In genomic region chr6:55230048-55230447, GRCm38 (mm10) we compare ENCODE assay signal across 30 mouse cellular contexts. TPM values are rescaled to one million over a fixed set of nuclear protein-coding genes. Genes with fewer than 3 reads are reported as not detected.
DNase-seq lines count a peak whose midpoint lies in the region; ATAC-seq and TF ChIP-seq lines count a peak whose summit lies in the region.
"Had no signal": no experiment of that assay in that cellular context is flagged by ENCODE, and none has a peak within 500 bp of the region (broad histone marks: within the 10 kb centered on the region; RNA-seq: fewer than 3 reads in every experiment).

No protein-coding gene starts in this region.

- 0 out of 2 replicates have a peak overlapping the region, but pooled peaks have one; percentile 4 for H3K27ac ChIP-seq in heart, embryonic 12.5 days (ENCODE audit: poor library complexity, severe bottlenecking)
- peak overlapping the region; percentile 32; the same call in 1 of the 2 replicates for H3K27ac ChIP-seq in liver, embryonic 13.5 days
- no peak overlapping the region for H3K27ac ChIP-seq in liver, embryonic 11.5 days (ENCODE audit: low read depth, low read length)
- H3K27ac ChIP-seq: embryonic facial prominence, embryonic 10.5 days; embryonic facial prominence, embryonic 13.5 days; forebrain, embryonic 12.5 days; forebrain, embryonic 15.5 days; heart, adult 2 months; hindbrain, embryonic 10.5 days; hindbrain, embryonic 13.5 days; intestine, embryonic 15.5 days had no signal

- intact Hi-C loops in heart, postnatal 10 days (cut with DNase I) = no loop called here

- H3K4me2 ChIP-seq in heart, embryonic 12.5 days = no peak overlapping the region
- H3K4me2 ChIP-seq in liver, embryonic 13.5 days = no peak overlapping the region
- no peak overlapping the region for H3K4me2 ChIP-seq in liver, embryonic 11.5 days
- H3K4me2 ChIP-seq: embryonic facial prominence, embryonic 13.5 days; forebrain, embryonic 12.5 days; forebrain, embryonic 15.5 days; hindbrain, embryonic 13.5 days; intestine, embryonic 15.5 days had no signal

- TF ChIP-seq POLR2A in lung, adult 2 months (IDR thresholded peaks at IDR 0.05; ENCODE audit: borderline replicate concordance, extremely low read depth, low read depth, low read length) = no peak

- 0 out of 2 replicates have a peak, but pooled peaks cover 11% of the 10 kb centered on the region for H3K4me1 ChIP-seq in heart, embryonic 12.5 days (replicated peaks)
- H3K4me1 ChIP-seq in liver, embryonic 13.5 days (replicated peaks) = peaks cover 19% of the 10 kb centered on the region
- 0 out of 2 replicates have a peak, but pooled peaks cover 7% of the 10 kb centered on the region for H3K4me1 ChIP-seq in liver, embryonic 11.5 days (replicated peaks; ENCODE audit: control insufficient read depth, insufficient read depth, low read length)
- peaks cover 3% of the 10 kb centered on the region; the same call in 1 of the 2 replicates for H3K4me1 ChIP-seq in lung, adult 2 months (ENCODE audit: control insufficient read depth, insufficient read depth, low read length)
- H3K4me1 ChIP-seq: embryonic facial prominence, embryonic 10.5 days; forebrain, embryonic 12.5 days; forebrain, embryonic 15.5 days; hindbrain, embryonic 10.5 days; hindbrain, embryonic 13.5 days; intestine, embryonic 15.5 days had no signal

- ATAC-seq in heart, embryonic 12.5 days (ENCODE audit: insufficient number of reproducible peaks, low FRiP score) = 0 out of 2 replicates have a peak, but pooled peaks have one; percentile 36
- ATAC-seq in liver, embryonic 13.5 days (ENCODE audit: low read depth) = no peak
- no peak for ATAC-seq in liver, embryonic 11.5 days (replicated peaks; ENCODE audit: low FRiP score)
- ATAC-seq: activated CD4-positive, CD25-positive, alpha-beta regulatory T cell, adult 4 months; forebrain, embryonic 15.5 days; hindbrain, embryonic 16.5 days; intestine, embryonic 15.5 days had no signal

- TF ChIP-seq CTCF in lung, adult 2 months (IDR thresholded peaks at IDR 0.05; ENCODE audit: insufficient read depth, low read length) = no peak

- WGBS in heart, embryonic 12.5 days = 39% methylated on average over 8 of the region's 8 CpGs
- WGBS in liver, embryonic 13.5 days (ENCODE audit: insufficient replicate concordance) = 63% methylated on average over 8 of the region's 8 CpGs
- 73% methylated on average over 8 of the region's 8 CpGs for WGBS in liver, embryonic 11.5 days
- 68% methylated on average over 8 of the region's 8 CpGs for WGBS in lung, adult 2 months

- H3K9ac ChIP-seq in heart, embryonic 12.5 days = no peak overlapping the region
- H3K9ac ChIP-seq in liver, embryonic 13.5 days = no peak overlapping the region
- H3K9ac ChIP-seq in liver, embryonic 11.5 days (ENCODE audit: low read depth, low read length) = no peak overlapping the region
- H3K9ac ChIP-seq: embryonic facial prominence, embryonic 13.5 days; forebrain, embryonic 12.5 days; forebrain, embryonic 15.5 days; hindbrain, embryonic 13.5 days; intestine, embryonic 15.5 days had no signal

- peaks cover 16% of the 10 kb centered on the region for H3K27me3 ChIP-seq in heart, embryonic 12.5 days (replicated peaks)
- H3K27me3 ChIP-seq in liver, embryonic 13.5 days = no peaks in the 10 kb centered on the region; the same call in 1 of the 2 replicates
- H3K27me3 ChIP-seq in liver, embryonic 11.5 days (replicated peaks; ENCODE audit: control insufficient read depth, insufficient read depth, low read length) = no peaks in the 10 kb centered on the region
- H3K27me3 ChIP-seq: embryonic facial prominence, embryonic 13.5 days; forebrain, embryonic 12.5 days; forebrain, embryonic 15.5 days; hindbrain, embryonic 13.5 days; intestine, embryonic 15.5 days had no signal

- H3K9me3 ChIP-seq in heart, embryonic 12.5 days (replicated peaks) = no peaks in the 10 kb centered on the region
- no peaks in the 10 kb centered on the region for H3K9me3 ChIP-seq in liver, embryonic 13.5 days (replicated peaks)
- H3K9me3 ChIP-seq in liver, embryonic 11.5 days (ENCODE audit: control insufficient read depth, low read length) = no peaks in the 10 kb centered on the region
- H3K9me3 ChIP-seq: embryonic facial prominence, embryonic 10.5 days; embryonic facial prominence, embryonic 13.5 days; forebrain, embryonic 12.5 days; forebrain, embryonic 15.5 days; hindbrain, embryonic 10.5 days; hindbrain, embryonic 13.5 days; intestine, embryonic 15.5 days had no signal

- DNase-seq in heart, adult 11 months = peak; percentile 43
- no peak for DNase-seq in heart, adult 8-10 months (ENCODE audit: low spot score)
- DNase-seq in heart, postnatal 10 days = no peak
- no peak for DNase-seq in liver, embryonic 13.5 days
- no peak for DNase-seq in liver, embryonic 11.5 days (ENCODE audit: low spot score)
- peak; percentile 40 for DNase-seq in lung, postnatal 14 days
- DNase-seq in lung, adult 2 months = no peak
- DNase-seq: adrenal gland, adult 8-10 months; adrenal gland, postnatal 25 days; cerebellum, adult 11-12 months; cerebellum, adult 8-10 months; cerebellum, postnatal 10 days; cerebellum, postnatal 36 days; embryo, embryonic 11 days; gastrocnemius, postnatal 25 days; heart, adult 2 months had no signal

- no peak overlapping the region for H3K4me3 ChIP-seq in heart, embryonic 12.5 days
- no peak overlapping the region for H3K4me3 ChIP-seq in liver, embryonic 13.5 days (replicated peaks)
- no peak overlapping the region for H3K4me3 ChIP-seq in liver, embryonic 11.5 days (ENCODE audit: low read depth, low read length)
- H3K4me3 ChIP-seq in lung, adult 2 months (replicated peaks; ENCODE audit: extremely low read depth, low read depth, low read length) = no peak overlapping the region
- H3K4me3 ChIP-seq: embryonic facial prominence, embryonic 10.5 days; embryonic facial prominence, embryonic 13.5 days; erythroblast, embryonic 14.5 days; forebrain, embryonic 12.5 days; forebrain, embryonic 15.5 days; heart, adult 2 months; hindbrain, embryonic 10.5 days; hindbrain, embryonic 13.5 days; intestine, embryonic 15.5 days had no signal

- H3K36me3 ChIP-seq in heart, embryonic 12.5 days = peaks cover 4% of the 10 kb centered on the region; the same call in 1 of the 2 replicates
- H3K36me3 ChIP-seq in liver, embryonic 13.5 days = no peaks in the 10 kb centered on the region
- no peaks in the 10 kb centered on the region for H3K36me3 ChIP-seq in liver, embryonic 11.5 days (ENCODE audit: control insufficient read depth, insufficient read depth, low read length)
- H3K36me3 ChIP-seq: hindbrain, embryonic 13.5 days had no signal

RNA-seq across cellular contexts. Expression of gene Mindy4, which starts 26.9 kb away (rescaled TPM):
- total RNA-seq in heart, adult 8-10 months (2022) = 1 to 10 TPM; 3.7 to 6.6 (median 4.6) TPM
- polyA plus RNA-seq in heart, embryonic 12.5 days (2016; fragmentation: Nextera tagmentation; extraction: Ambion mirVana) = 6.3 and 7.8 TPM in 2 replicates
- 1 to 10 TPM; 4.9 to 5.2 TPM for total RNA-seq in heart, postnatal 10 days (2021)
- polyA plus RNA-seq in liver, embryonic 13.5 days (2015; fragmentation: Nextera tagmentation; extraction: Ambion mirVana) = 1.4 and 1.7 TPM in 2 replicates
- polyA plus RNA-seq in liver, embryonic 11.5 days (2014; fragmentation: Nextera tagmentation; extraction: Ambion mirVana) = 5.6 and 6.9 TPM in 2 replicates
- 18.8 and 35.7 TPM in 2 replicates for polyA plus RNA-seq in lung, adult 2 months (2012; rRNA removed)

RNA-seq across cellular contexts. Expression of gene Inmt, which starts 55.2 kb away (rescaled TPM):
- 100 to 1,000 TPM in 1 of 4 experiments, 10 to 100 TPM in 3; 24.3 to 119 (median 52.8) TPM for total RNA-seq in heart, adult 8-10 months (2022)
- 0.23 TPM in 1 of 2 replicates, not detected in the other for polyA plus RNA-seq in heart, embryonic 12.5 days (2016; fragmentation: Nextera tagmentation; extraction: Ambion mirVana)
- not detected for total RNA-seq in heart, postnatal 10 days (2021)
- polyA plus RNA-seq in liver, embryonic 13.5 days (2015; fragmentation: Nextera tagmentation; extraction: Ambion mirVana) = 0.20 and 0.24 TPM in 2 replicates
- polyA plus RNA-seq in liver, embryonic 11.5 days (2014; fragmentation: Nextera tagmentation; extraction: Ambion mirVana) = 0.58 and 1.0 TPM in 2 replicates
- 1,586 and 1,614 TPM in 2 replicates for polyA plus RNA-seq in lung, adult 2 months (2012; rRNA removed)
- total RNA-seq: ES-E14 had no signal
- polyA plus RNA-seq: activated CD4-positive, CD25-positive, alpha-beta regulatory T cell, adult 4 months; brain, embryonic 14.5 days; erythroblast, embryonic 14.5 days; forebrain, embryonic 15.5 days; heart, postnatal 0 days; hindbrain, embryonic 13.5 days; hindbrain, embryonic 16.5 days had no signal

Comparison
In these comparisons a context has a peak if more than half of its experiments do, and no peak if none do; other contexts are left out.
1. DNase-seq: peak in heart, adult 11 months (single experiment) and lung, postnatal 14 days (single experiment); none in heart, adult 8-10 months (single experiment), heart, postnatal 10 days (0 of 2), liver, embryonic 13.5 days (single experiment), liver, embryonic 11.5 days (single experiment) and lung, adult 2 months (single experiment).
2. RNA of gene Inmt, which starts 55.2 kb away (polyA plus RNA-seq): 1,586 to 1,614 TPM in lung, adult 2 months; 0.58 to 1.0 TPM in liver, embryonic 11.5 days, 0.20 to 0.24 TPM in liver, embryonic 13.5 days and 0.23 TPM in heart, embryonic 12.5 days; every median in the first group is over 100 times any median in the second.